Mouse (Mus musculus) brain, embryonic 14.5 days (tissue): ENCODE results near the gene Arhgef1. TPM values are rescaled to one million over a fixed set of nuclear protein-coding genes. Genes with fewer than 3 reads are reported as not detected.

Experiments used
- DNase-seq: peaks from one replicate; pipeline ENCODE4 v3.0.0-alpha.2; 2011; ENCODE audit warnings: low read depth
- CTCF ChIP-seq: fragments of 200-500 bp; IDR thresholded peaks from 2 replicates; pipeline ENCODE4 v1.5.1; 2012; ENCODE audit warnings: inconsistent platforms, mild to moderate bottlenecking, moderate library complexity, borderline replicate concordance; ENCODE audit not compliant: insufficient read depth, insufficient read length; ENCODE audit errors: extremely low read depth
- POLR2A ChIP-seq: fragments of 200-500 bp; IDR thresholded peaks from 2 replicates; pipeline ENCODE4 v1.6.1; 2012; ENCODE audit warnings: mild to moderate bottlenecking, inconsistent platforms, borderline replicate concordance; ENCODE audit not compliant: poor library complexity, insufficient read depth, insufficient read length, severe bottlenecking; ENCODE audit errors: extremely low read depth
- polyA plus RNA-seq: library from polyadenylated mRNA; depleted of rRNA; stranded (reverse); fragments of >200 nt; gene quantifications from 2 replicates; pipeline ENCODE4 v1.2.3, GENCODE M21; 2012; rRNA removed

Gene Arhgef1
- polyA plus RNA-seq: 196 and 264 TPM in 2 replicates

DNA sequence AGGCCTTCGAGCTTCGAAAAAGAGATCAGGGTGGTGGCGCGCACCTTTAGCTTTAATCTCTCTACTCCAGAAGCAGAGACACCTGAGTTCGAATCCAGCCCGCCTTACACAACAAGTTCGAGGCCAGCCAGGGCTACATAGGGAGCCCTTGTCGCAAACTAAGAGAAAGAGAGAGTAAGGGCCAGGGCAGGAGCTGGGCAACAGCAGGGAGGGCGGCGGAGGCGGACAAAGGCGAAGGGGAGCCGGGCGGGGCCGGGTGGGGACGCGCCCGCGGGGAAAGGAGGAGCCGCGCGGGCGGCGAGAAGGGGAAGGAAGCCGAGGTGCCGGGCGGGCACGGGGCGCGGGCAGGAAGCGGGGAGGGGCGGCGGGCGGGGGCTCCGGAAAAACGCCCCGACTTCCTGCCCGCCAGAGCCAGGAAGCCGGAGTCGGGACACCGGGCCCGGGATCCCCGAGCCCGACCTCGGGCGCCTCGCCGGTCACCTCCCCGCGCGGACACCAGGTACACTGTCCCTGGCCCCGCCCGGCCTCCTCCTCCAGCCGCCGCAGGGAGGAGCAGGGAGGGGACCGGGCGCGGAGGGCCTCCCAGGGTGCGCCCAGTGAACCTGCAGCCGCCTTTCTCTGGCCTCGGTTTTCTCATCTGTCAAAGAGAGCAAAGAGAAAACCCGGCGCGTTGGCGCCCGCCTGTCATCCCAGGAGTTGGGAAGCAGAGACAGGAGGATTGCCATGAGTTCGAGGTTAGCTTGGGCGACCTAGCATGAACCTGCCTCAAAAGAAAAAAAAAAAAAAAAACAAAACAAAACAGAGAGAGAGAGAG, at the start of gene Arhgef1:
Gene Arhgef1, plus strand, starts transcription at position 283 of the 814 bp plus-strand sequence.
- peak; percentile 42 for DNase-seq
- TF ChIP-seq POLR2A: no peak
- TF ChIP-seq CTCF: no peak

DNA sequence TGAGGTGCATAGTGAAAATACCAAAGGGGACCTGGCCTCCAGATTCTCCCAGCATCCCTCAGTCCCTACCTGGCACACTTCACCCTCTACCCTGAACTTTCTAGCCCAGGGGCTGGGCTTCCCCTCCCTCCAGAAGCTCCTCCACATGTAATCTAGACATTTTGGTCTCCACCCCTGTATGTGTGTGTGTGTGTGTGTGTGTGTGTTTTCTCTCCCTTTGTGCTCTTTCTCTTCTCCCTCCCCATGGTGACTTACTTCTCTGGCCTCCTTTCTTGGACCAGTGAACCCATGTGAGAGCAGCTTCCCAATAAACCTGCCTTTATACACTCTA, 49.5 kb upstream of the Arhgef1 start:
- TF ChIP-seq POLR2A (no peak), CTCF (no peak)
- DNase-seq: no peak

DNA sequence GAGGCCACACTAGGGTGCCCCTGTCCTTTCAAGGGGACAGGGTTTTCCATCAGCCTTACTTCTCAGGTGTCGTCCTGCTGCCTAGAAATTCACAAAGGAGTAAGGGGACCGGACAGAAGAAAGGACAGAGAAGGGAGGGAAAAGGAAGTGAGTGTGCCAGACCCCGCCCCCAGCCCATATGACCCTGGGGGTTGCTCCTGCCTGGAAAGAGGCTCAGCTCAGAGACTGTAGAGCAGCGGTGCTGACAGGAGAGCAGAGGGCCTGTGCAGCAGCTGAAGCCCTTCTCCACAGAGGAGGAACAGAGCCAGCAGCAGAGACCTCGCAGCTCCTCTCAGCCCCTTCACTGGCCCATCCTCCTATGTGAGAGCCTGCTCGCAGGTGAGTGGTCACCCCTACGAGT, 49.0 kb upstream of the Arhgef1 start:
- no peak for TF ChIP-seq CTCF
- no peak for TF ChIP-seq POLR2A
- DNase-seq: no peak

DNA sequence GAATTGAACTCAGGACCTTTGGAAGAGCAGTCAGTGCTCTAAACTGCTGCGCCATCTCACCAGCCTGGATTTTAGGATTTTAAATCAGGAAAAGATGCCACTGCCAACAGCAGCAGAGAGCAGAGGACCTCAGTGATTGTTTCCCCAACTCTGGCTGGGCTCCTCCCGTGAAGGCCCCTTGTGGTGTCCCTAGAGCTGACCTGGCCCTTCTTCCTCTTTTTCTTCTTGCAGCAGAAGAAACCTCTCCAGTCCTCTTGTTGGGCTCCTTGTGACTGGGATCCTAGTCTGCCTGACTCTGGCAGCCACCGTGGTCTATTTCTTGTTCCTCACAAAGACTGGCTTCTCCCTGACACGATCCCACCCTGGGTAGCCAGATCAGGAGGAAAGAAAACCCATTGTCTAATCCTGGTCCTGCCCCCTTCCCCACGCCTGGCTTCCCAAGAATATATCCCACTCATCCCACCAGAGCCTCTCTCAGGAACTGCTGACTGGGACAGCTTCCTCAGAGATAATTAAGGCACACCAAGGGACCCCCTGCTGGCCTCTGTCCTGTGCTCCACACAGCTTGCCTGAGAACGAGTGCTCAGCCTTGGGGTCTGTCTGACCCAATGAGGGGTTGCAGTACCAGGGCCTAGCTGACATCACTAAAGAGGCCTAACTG, 46.1 kb upstream of the Arhgef1 start:
- DNase-seq: no peak
- no peak for TF ChIP-seq POLR2A
- TF ChIP-seq CTCF: no peak

DNA sequence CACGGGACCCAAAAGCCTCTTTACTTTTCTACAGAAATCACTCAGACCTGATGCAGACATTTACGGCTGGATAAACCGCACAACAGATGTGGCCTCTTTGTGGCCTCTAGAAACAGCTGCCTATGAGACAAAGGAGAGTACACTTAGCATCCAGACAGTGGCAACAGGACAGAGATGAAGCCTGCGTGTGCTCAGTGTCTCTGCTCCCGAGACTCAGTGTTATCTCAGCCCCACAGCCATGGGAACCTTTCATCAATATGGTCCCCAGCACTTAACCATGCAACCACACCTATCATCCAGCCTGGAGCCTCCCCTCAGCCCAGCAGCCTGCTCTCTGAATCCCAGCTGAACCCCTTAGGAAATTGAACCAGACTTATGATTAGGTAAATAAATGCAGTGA, 43.5 kb upstream of the Arhgef1 start:
- no peak for TF ChIP-seq POLR2A
- no peak for TF ChIP-seq CTCF
- no peak for DNase-seq

DNA sequence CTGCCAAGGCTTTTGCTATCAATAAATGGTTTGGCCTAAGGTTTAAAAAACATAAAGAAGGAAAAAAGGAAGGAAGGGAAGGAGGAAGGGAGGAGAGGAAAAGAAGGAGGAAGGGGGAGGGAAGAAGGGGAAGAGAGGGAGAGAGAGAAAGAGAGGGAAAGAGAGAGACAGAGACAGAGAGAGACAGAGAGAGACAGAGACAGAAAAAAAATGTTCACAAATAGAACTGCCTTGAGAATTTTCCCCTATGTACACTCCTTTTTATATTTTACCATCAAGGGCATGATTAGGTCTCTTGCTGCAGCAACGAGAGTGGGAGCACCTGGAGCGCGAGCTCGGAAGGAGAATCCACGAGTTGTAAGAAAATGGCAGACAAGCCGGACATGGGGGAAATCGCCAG, 40.8 kb upstream of the Arhgef1 start, which contains the start of gene Gm9844:
Gene Gm9844, plus strand, starts transcription at position 301 of the 400 bp plus-strand sequence.
- no peak for DNase-seq
- no peak for TF ChIP-seq POLR2A
- TF ChIP-seq CTCF: no peak

DNA sequence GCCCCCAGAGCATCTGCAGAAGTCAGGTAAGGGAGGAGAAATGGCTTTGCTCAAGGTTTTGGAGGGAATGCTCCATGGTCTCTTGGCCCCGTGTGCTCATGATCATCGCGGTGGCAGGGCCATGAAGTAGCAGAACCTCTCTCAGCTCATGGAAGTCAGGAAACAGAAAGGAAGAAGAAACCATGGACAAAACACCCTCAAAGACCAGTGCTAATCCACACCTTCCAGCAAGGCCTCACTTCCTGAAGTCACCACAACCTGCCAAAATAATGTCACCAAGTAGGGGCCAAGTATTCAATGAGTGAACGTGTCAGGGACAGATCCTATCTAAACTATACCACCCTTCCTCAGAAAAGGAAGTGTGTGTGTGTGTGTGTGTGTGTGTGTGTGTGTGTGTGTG, 39.9 kb upstream of the Arhgef1 start:
- no peak for DNase-seq
- no peak for TF ChIP-seq CTCF
- TF ChIP-seq POLR2A: no peak

DNA sequence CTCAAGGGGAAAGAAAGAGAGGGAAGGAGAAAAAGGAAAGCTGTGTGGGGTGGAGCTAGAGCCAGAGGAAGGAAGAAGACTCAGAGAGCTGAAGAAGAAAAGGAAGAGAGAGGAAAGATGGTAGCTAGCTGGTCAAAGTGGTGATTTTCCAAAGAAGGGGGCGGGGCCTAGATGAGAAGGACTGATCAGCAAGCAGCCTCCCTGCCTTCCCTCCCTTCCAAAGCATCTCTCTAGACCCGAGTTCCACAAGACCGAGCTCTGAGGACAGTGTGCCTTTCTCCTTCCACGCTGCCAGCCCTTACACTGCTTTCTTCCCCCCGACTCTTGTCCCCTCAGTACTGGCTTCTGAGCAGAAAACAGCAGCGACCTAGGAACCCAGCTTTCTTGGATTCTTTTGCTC, 38.6 kb upstream of the Arhgef1 start:
- DNase-seq: no peak
- TF ChIP-seq POLR2A (no peak), CTCF (no peak)

DNA sequence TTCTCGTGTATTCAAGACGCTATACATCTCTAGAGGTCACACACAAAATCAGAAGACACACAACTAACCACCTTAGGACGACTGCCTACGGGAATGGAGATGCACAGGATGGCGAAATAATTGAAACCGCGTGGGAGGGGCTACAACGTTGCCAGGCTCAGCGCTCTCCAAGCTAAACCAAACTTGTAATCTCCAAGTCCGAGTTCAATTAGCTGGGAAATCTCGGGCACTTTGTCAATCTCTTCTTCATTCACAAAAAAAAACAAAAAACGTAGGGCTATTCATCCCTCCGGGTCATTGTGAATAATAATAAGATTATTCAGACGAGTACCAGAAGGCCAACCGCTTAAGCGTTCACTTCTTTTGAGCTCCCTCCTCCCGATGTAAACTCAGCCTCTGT, 33.6 kb upstream of the Arhgef1 start:
- no peak for TF ChIP-seq POLR2A
- no peak for TF ChIP-seq CTCF
- peak; percentile 69 for DNase-seq

DNA sequence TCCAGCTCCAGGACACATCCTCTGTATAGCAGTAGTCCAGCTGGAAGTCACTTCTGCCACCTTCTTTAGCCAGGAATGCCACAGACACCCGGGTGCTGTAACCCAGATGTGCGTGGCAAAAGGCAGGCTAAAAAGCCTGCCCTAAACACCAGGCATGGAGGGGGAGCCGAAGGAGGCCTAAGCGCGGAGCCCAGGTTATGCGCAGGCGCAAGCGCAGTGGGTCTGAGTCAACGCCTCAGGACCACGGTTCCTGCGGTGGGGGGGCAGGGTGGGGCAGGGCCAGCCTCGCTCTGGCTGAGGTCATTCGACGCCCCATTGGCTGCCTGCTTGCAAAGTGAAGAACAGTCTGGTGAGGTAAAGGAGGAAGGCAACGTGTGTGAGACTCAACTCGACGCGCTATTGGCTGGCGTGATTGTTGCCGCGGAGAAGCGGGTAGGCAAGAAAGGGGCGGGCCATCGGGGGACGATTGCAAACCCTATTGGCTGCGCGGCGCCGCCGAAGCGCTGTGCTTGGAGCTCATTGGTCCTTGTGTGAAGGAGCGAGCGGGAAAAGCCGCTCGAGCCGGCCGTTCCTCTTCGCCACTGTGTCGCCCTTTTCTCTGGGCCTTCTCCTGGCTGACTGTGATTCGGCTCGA, 33.1 kb upstream of the Arhgef1 start, which contains the start of the genes Lypd4 and Dmrtc2:
Gene Lypd4, minus strand, starts transcription at position 410 of the 634 bp plus-strand sequence.
Gene Dmrtc2, plus strand, starts transcription at position 526 of the 634 bp plus-strand sequence.
- DNase-seq: peak; percentile 51
- TF ChIP-seq CTCF (no peak), POLR2A (no peak)

DNA sequence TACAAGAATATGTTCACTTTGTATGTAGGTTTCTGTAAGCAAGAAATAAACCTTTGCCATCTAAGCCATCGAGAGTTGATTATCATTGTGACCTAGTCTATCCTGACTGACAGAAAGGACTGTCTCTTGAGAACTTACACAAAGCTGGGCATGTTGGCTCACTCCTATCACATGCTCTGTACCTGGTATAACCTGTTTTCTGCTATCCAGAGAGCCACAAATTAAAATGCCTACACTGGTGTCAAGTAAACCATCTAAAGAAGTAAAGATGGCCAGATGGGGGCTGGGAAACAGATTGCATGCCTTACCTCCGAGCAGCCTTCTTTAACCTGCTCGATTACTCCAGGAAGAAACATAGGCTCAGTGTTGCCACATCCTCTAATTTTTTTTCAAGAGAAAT, 25.1 kb upstream of the Arhgef1 start:
- DNase-seq: no peak
- TF ChIP-seq CTCF: no peak
- TF ChIP-seq POLR2A: no peak
